Mouse (Mus musculus) adrenal gland, postnatal 10 days (tissue): Measurements from ENCODE around the gene Adipoq. TPM values are rescaled to one million over a fixed set of nuclear protein-coding genes. Genes with fewer than 3 reads are reported as not detected.
A peak's percentile ranks its signal among the peaks of the same experiment; 100 is the strongest.

Experiments
- DNase-seq: peaks from one replicate; pipeline ENCODE4 v3.0.0; 2021; ENCODE audit warnings: mixed read lengths
- total RNA-seq, 2 experiments: library from RNA; stranded (reverse); gene quantifications; 2 replicates each; pipeline ENCODE4 v1.2.3; 2021

Gene Adipoq
- total RNA-seq, 2 experiments from 2014 or later, result 387 to 442 TPM

DNA sequence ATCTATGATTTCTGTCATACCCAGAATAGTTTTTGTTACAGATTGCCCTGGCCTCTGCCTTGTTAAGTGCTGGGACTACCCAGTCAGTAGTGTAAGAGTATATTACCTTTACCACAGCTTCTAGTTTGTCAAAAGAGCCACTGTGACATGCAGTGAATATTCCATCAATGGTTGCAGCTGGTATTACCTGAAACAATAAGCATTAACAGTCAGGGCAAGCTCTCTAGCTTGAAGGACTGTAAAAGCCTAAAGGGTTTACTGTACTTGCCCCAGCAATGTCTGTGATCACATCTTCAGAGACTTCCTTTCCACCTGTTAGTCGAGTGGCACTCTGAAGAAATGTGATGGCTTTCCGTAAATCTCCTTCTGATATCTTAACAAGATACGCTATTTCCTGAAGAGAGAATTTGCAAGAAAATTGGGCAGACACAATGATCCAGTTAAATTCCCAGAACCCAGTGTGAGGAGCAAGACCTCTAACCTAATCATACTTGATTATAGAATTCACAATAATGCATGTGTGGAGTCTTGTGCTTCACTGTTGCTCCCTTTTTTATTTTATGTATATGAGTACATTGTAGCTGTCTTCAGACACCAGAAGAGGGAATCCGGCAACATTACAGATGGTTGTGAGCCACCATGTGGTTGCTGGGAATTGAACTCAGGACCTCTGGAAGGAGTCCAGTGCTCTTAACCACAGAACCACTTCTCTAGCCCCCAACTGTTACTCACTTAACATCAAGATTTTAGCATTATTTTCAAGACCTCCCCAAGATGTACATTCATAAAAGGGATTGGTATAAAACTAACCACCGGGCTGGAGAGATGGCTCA is 31.8 kb upstream of the Adipoq start:
- no peak for DNase-seq

DNA sequence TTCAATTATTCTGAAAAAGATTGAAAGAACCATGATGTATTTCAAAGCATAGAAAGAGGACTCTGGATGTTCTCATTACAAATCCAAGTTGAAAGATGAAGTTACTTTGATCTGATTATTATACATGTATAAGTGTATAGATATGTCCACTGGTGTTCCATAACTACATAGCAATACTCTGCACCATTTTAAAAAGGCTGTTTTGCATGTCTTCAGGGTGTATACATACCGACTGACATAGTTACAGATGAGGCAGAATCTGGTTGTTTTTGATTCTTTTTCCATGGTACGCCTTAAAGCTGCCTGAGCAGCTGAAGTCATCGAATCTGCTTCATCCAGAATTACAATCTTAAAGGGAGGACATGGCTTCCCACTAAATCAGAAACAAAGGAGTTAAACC is 30.9 kb upstream of the Adipoq start:
- no peak for DNase-seq

DNA sequence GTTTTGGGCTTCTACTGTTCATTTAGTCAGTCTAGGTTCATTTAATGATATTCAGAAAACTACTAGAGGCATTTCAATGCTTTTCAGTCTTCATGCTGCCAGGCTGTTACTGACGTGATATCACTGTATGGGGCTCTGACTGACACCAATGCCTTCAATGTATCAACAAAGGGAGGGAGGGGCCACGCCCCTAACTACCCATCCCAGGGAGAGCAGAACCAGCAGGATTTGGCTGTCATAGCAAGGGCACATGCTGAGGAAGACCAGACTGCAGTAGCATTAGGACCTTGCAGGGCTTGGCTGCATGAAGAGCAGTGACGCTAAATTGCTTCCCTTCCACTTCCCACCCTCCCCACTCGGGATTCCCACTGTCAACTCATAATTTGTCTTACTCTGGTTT is 29.2 kb upstream of the Adipoq start:
- no peak for DNase-seq

DNA sequence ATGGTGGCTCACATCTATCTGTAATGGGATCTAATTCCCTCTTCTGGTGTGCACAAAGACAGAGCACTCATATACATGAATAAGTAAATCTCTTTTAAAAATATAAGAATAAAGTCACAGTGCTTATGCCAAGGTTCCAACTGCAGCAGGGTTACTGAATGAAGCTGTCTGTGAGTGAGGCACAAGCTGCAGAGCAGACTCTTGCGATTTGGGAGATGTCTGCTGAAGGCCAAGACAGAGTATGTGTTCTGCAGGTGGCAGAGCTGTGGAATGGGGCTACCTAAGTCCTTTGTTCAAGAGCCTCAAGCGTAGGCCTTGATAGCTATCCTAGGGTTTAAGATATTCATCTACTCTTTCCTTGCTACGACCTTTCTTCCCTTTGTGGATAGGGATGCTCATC is 23.9 kb upstream of the Adipoq start:
- DNase-seq, result no peak

DNA sequence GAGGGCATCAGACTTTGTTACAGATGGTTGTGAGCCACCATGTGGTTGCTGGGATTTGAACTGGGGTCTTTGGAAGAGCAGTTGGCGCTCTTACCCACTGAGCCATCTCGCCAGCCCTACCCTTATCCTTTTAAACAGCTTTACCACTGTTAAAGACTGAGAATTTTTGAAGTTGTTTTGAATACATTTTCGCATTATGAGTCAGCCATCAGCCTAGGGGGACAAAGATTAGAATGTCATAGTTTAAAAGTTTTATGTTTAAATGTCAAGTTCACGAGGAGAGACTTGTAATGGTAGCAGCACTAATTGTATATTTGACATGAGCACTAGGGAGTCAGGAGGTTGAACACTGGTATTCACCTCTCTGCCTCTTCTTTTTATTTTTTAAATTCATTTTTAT is 23.2 kb upstream of the Adipoq start:
- no peak for DNase-seq

DNA sequence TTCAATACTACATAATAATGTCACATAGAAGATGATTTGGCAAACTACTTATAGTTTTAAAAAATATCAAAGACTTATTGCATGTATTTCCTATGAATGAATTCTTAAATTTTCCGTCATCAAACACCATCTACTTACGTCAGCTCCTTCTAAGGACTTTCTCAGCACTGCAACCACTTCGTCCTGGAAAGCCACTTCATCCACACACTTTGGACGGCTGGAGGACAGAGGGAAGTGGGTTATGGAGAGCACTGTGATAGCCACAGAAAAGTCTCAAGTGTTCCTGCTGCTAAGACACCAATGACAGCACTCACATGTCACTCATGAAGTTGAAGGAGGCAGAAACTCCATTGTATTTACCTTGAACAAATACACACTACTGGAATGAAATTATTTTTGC is 21.9 kb upstream of the Adipoq start:
- no peak for DNase-seq

DNA sequence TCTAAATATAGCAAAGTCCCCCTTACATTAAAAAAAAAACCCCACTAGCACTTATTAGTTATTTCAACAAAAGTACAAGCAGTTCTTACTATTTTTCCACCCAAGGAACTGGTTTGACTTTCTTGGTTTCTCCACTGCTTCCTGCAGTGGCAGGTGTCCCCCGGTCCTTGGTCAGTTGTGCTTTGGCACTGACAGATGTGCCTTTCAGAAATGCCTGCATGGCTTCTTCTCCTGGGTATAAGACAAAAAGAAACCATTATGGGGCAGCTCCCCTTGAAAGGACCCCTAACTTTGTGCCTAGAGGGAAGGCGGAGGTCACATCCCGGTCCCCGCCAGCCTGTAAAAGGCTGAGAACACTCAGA is 19.0 kb upstream of the Adipoq start:
- DNase-seq, result no peak

DNA sequence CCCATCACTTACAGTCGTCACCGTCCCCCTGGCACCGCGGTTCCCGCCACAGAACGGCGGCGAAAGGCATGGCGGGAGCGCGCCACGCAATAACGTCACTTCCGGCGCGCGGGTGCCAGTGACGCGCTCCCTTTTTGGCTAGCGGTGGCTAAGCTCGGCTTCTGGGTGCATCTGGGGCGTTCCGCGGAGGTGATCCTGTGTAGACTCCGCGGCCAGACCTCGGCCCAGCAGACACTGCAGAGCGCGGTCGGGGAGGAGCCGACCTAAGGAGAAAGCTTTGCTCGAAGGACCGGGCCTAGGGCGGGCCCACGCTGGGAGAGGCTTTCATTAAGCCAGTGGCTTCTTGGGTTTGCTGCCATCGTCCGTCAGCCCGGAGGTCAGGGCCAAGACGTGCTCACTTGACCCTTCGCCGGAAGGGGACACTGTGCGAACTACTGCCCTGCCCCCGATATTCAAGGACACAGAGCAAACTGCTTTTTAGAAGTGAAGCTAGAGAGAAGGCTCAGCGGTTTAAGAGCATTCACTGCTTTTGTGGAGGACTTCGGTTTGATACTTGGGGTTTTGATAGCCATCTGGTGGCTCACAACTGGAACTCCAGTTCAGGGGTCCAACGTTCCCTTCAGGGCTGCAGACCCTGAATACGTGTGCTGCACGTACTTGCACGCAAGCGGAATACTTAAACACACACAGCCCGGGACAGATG is 18.5 kb upstream of the Adipoq start, which contains the start of gene Rfc4:
Gene Rfc4, minus strand, starts transcription at position 65 of the 703 bp plus-strand sequence.
- peak; percentile 96 for DNase-seq

DNA sequence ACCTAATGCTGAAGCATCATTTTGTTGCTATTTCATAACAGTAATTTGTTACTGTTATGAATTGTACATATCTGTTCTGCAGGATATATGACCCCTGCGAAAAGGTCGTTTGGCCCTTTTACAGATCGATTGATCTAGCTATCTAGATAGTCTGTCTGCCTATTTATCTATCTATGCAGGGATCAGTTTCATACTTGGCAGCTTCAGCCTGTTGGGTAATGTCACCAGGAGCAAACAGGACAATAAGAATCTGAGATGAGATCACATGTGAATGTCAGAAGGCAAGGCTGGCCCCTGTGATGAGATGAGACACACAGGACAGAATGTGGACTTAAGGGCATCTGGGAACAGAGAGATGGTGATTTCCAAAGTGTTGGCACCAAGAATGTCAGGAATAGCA is 16.0 kb upstream of the Adipoq start:
- no peak for DNase-seq

DNA sequence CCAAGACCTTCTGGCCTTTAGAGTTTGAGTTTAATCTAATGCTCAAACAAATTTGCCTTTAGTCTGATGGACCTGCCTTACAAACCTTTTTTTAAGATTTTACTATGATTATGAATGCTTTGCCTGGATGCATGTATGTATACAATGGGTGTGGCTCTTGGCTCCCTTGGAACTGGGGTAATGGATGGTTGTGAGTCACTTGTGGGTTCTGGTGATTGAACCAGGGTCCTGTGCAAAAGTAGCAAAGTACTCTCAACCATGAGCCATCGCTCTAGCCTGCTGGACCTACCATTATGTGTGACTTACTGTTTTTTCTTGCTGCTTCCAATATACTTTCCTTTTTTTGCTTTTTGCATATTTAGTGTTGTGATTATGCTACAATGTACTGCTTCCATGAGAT is 14.0 kb upstream of the Adipoq start:
- no peak for DNase-seq

DNA sequence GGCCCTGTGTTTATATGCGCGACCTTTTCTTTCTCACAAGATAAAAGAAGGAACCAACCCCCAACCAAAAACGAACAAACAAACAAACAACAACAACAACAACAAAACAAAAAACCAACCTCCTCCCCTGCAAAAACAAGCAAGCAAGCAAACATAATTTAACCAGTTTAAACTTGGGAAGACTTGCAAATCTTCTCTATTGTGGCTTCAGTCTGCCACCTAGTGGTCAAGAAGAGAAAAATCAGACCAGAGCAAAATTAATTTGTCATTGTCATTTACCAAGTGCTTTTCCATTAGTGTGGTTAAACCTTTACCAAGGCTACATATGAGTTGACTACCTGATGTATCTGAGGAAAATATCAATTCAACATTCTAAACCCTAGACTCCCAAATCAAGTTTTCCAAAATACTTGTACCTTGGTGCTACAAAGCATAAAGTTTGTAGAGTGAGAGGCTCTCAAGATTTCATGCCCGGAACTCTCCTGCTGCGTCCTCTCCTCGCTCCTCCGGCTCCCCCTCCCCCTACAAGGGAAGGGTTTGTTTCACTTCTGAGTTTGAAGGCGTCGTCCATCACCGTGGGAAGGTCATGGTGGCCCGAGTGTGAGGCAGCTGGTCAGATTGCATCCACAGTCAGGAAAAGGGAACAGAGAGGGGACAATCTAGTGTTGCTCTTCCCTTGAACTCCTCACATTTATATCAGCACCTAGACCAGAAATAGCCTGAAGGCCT is 10.8 kb upstream of the Adipoq start:
- DNase-seq, result no peak

DNA sequence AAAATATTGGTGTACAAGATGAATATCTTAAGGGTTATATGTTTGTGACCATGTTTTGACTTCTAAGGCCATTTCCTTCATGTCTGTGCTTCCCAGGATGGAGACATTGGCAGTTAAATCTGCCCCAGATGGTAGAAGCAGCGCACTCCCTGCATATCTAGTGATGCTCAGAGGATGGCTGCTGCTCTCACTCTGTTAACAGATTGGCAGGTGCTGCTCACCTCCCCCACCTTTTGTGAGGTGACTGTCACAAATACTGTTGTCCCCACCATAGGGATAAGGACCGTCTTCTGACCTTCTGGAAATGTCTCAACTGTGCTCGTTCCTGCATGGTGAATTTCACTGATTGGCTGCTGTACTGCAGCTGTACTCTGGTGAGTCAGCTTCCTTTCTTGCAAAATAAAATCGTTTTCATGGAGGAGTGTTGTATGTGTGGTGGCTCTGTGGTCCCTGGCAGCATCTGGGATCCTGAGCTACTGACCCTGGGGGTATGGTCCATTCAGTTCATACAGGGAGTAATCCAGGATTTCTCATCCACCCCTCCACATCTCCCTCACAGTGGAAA is 9.8 kb upstream of the Adipoq start:
- DNase-seq, result no peak

DNA sequence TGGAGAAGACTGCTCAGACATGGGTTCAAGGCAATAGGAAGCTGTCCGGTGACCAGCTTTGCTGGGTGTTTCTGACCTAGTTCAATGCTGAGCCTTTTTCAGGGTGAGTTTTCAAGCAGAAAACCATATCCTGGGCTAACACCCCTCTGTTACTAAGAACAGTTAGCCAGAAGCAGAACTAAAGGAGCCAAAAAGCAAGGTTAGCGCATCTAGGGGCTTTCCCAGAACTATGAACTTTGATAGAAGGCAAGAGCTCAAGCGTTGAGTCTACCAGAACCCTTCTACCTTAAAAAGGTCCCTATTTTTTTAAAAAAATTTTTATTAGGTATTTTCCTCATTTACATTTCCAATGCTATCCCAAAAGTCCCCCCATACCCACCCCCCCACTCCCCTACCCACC is 5.4 kb upstream of the Adipoq start:
- no peak for DNase-seq

DNA sequence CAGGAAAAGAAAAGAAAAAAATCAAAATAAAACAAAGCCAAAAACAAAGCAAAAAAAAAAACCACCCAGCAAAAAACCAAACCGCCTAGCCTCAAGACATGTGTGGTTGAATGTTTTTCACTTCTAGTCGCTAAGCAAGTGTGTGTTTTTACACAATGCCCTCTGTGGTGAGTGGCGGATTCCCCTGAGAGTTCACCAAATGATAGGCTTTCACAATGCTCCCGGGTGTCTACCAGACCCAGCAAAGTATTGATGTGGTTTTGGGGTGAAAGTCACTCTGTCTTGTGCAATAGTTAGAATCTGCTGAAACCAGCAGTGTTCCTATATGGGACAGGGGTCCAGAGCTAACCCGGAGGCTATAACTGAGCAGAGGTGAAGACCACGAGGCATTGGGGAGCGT is 2.0 kb upstream of the Adipoq start:
- no peak for DNase-seq

DNA sequence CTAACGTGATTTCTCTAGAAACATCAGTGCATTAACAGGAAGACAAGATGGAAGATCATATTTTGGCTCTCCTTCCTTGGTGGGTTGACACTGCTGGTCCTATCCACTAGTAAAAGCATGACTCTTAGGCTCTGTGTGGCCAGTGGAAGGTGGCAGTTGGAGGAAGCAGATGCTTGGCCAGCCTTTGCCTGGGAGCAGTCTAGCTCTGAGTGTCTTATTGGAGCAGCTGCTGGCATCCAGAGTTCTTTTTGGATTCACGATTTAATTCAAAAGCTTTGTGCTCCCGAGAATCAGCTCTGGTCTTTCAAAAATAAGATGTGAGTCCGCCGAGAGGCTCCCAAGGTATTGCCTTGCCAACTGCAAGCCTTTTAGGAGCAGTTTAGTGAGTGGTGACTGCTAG is 1.1 kb upstream of the Adipoq start:
- DNase-seq, result no peak

DNA sequence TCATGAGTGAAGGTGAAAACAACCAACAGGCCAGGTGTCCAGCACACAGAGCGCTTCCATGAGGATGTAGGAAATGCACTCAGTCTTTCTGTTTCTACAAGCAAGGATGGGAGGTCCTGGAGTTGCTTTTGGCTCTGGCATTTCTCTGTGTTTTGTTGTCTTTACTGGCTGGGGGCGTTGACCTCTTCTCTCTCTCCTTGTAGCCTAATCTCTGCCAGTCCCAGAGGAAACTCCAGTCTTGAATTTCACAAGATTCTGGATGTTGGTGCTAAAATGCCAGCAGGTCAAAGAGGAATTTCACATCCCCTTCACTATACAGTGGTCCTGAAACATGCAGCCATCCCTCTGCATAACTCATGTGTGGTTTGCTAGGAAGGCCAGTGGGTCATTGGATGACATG is 2.6 kb downstream of the Adipoq start:
- DNase-seq, result no peak

DNA sequence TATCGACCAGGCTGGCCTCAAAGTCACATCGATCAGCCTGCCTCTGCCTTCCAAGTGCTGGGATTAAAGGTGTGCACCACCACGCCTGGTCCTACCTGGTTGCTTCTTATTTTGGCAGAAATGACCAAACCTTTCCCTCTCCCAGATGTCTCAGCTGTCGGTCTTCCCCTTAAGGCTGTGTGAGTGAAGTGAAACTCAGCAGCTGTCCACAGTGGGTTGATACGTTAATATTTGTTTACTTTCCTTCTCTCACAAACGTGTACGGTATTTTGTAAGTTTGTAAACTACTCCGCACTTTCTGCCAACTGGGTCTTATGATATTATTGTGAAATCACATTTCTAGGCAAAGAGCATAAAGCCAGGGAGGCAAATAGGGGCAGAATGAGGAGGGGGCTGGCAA is 3.1 kb downstream of the Adipoq start:
- DNase-seq, result no peak

DNA sequence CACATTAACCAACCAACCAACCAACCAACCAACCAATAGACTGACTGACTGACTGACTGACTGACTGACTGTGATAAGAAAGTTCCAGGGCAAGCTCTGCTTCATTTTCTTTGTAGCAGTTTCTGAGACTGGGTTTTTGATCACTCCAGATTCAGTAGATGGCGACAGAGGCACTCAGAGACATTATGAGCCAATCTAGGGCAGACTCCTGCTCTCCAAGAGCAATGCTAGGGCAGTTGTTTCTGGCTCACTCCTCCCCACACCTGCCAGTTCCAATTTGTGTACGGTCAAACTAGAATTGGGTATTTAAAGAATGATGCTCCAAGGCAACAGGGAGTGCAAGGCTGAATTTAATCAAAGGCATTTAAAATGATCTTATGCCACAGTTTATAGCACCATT is 5.1 kb downstream of the Adipoq start:
- peak; percentile 58 for DNase-seq

DNA sequence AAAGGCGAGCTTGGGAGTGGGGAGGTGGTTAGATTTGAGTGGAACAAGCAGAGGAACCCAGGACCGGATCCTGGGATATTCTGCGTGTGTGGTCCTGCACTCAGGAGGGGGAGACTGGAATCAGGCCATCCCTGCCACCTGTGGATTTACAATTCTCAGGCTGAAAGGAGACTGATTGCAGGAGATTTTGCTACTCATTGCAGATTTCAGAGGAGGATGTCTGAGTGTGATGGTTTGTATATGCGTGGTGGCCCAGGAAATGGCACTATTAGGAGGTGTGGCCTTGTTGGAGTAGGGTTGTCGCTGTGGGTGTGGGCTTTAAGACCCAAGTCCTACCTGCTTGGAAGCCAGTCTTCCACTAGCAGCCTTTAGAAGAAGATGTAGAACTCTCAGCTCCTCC is 7.9 kb downstream of the Adipoq start:
- DNase-seq, result no peak

DNA sequence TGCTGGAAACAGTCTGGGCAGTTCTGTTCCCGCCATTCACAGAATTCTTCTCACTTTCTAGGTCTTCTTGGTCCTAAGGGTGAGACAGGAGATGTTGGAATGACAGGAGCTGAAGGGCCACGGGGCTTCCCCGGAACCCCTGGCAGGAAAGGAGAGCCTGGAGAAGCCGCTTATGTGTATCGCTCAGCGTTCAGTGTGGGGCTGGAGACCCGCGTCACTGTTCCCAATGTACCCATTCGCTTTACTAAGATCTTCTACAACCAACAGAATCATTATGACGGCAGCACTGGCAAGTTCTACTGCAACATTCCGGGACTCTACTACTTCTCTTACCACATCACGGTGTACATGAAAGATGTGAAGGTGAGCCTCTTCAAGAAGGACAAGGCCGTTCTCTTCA is 10.7 kb downstream of the Adipoq start:
- no peak for DNase-seq

DNA sequence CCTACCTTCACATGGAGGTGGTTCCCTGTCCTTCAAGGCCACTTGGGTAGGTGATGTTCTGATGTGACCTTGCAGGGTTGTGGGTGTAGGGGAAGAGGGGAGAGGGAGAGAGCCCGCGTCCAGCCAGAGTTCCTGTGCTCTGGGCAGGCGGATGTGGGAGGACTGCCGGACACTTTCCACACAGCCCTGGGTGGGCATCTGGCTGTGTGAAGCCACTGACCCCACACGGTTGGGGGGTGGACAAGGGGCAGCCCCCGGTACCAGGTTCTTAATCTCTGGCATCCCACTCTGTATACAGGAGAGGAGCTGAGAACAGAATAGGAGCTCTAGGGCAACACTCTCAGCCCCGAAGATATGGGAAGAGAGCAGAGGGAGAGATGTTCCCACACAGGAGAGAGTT is 12.0 kb downstream of the Adipoq start:
- no peak for DNase-seq

DNA sequence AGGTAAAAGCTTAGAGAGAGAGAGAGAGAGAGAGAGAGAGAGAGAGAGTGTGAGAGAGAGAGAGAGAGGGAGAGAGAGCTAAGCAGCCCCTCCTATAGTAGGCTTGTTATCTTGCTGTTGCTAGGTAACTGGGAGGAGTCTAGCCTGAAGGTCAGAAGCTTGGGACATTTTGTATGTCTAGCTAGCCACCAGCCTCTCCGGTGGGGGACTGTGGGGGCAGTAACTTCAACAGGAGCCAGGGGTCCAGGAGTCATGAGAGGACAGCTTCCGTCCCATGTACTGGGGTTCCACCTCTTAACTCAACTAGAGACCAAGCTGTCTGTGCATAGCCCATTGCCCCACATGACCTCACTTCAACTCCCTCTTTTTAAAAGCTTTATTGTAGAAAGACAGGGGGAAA is 12.6 kb downstream of the Adipoq start:
- DNase-seq, result no peak

DNA sequence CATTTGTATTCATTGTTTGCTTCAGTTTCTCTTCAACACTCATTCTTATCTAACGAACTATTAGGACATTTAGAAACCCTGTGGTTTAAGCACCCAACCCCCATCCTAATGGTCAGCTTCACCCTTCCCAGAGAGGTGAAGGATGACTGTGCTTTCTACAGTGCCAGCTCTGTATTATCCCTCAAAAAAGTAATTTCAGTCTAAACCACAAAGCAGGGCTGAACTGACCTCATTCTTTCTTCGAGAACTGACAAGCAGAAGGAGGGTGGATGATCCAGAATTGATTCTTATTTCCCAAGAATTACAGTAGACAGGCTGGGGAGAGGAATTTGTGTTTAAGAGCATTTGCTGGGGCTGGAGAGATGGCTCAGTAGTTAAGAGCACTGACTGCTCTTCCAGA is 13.4 kb downstream of the Adipoq start:
- DNase-seq, result no peak
